Mouse (Mus musculus) spleen, adult 12 weeks (tissue): ENCODE measurements around the gene 2810004N23Rik.
"Not testable (repeated sequence)": the region's sequence is repeated elsewhere in the genome, so short reads cannot be mapped to it uniquely, and the experiment has no call there.

Experiments used
- DNase-seq: peaks from one replicate; pipeline ENCODE4 v3.0.0; 2022; ENCODE audit warnings: low spot score

2810004N23Rik gene

DNA sequence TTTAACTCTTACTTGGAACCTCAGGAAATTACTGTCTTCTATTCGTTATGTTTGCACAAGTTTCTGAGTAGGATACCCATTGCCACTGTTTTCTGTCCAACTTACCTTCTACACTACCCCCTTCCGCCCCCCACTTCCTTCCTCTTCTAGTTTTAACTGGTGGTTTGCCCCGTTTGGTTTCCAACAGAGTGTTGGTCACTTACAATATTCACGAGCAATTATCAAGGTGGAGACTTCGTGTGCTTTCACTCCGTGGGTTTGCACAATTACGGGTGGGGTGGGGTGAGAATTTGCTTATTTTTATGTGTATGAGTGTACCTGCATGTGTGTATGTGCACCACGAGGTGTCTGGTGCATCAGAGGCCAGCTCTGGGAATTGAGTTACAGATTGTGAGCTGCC is 809 bp upstream of the 2810004N23Rik start:
- DNase-seq = no peak

DNA sequence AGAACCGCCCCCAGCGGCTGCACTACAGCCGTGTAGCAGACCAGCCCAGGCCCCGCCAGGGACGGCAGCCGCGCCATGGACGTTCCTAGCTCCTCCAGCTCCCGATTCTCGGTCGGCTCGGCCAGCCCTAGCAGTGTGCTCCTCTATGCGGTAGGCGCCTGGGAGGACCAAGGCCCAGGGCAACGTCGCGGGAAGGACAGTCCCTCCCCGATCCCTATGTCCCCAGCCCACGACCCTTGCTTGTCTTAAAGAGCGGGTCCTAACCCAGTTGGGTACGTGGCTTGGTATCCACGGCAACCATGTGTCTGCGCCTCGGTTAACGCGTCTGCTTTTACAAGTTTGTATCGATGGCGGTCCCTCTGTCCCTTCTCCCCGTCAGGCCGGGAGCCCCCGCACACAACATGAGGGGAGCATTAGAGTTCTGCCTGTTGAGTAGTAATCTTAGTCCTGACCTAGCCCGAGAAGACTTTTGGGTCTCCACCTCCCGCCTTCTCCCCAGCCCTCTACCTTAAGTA is 300 bp upstream of the 2810004N23Rik start:
- DNase-seq = no peak

DNA sequence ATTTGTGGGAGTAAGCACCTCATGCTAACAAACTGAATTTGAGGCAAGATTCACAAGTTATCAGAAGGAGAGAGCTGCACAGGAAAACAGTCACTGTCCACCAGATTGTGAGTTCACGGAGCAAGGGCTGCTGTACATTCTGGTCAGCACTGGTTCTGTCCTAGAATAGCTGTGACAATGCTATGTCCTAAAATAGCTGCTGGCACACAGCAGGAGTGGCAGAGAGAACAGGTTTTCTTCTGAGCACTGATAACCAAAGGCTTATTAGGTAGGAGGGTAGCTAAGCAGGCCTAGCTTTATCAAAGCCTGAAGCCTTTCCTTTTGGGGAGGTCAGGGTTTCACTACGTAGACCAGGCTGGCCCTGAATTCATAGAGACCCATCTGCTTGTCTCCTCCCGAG is 2.7 kb downstream of the 2810004N23Rik start:
- DNase-seq = no peak

DNA sequence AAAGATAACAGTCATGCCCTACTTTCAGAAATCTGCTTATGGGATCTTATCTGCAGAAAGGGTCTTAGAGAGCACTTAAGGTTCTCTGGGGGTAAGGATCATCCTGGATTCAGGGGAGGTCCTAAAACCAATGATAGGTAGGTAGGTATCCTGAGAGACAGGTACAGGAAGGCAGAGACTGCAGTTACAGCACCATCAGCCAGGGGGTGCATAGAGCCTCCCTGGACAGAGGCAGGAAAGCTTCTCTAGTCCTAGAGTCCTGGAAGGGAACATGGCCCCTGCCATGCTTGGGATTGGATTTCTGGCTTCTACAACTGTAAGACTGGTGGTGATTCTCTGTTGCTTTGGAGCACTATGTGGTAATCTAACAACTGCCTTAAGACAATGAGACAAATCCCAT is 3.5 kb downstream of the 2810004N23Rik start:
- DNase-seq = no peak

DNA sequence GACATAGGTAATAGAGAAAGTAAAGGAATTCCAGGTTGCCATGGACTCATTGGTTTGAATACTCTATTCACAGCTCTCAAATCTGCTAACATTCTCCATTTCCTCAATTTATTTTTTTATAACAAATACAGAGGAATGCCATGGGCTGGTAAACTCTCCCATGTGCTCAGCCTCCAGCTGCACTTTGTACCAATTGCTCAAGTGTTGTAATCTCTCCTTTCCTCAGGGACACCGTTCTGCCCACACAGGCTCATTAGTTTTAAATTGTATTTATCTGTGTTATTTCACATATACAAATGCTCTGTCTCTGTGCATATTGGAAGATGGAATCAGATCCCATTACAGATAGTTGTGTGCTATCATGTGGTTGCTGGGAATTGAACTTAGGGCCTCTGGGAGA is 9.4 kb downstream of the 2810004N23Rik start:
- no peak for DNase-seq

DNA sequence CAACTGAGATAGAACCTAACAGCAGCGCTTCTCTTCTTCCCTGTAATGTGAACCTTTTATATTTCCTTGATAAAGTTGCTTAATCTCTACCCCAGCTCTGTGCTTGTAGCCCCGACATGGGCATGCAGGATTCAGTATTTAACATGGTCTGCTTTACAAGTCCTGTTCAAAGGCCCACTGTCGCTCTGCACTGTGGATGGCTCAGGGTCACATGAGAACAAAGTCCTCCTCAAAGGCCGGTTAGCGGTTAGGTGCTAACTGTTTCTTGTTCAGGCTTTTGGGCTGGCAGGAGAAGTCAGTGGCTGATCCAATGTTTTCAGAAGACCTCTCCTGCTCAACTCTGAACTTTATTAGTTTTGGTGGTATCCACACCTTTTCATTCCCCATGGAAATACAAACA is 17.3 kb downstream of the 2810004N23Rik start:
- DNase-seq = no peak

DNA sequence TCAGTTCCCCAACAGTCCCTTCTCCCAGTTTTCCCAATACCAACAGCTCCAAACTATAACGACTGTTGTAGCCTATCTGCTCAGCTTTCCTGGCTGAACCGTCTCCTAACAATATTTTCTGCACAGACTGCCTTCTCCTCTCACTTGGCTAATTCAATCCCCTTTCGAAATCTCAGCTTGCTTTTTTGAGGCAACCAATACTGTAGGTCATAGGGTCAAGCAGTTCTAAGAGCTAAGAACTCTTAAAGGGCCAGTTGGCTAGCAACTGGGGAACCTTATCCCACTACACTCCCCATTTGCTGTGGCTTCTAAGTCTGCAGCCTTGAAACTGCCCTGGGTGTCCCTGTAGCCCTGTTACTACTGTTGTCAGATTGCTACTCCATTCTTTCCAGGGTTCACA is 17.8 kb downstream of the 2810004N23Rik start:
- no peak for DNase-seq

DNA sequence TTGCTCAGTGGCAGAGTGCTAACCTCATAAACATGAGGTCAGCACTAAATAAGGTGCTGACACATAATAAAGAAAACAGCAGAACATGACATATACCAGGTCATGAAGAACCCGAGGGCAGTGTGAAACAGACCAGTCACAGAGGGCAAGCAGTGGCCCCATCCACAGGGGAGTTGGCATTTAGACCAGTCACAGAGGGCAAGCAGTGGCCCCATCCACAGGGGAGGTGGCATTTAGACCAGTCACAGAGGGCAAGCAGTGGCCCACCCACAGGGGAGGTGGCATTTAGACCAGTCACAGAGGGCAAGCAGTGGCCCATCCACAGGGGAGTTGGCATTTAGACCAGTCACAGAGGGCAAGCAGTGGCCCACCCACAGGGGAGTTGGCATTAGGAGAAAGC is 20.0 kb downstream of the 2810004N23Rik start:
- DNase-seq = not testable (repeated sequence)

DNA sequence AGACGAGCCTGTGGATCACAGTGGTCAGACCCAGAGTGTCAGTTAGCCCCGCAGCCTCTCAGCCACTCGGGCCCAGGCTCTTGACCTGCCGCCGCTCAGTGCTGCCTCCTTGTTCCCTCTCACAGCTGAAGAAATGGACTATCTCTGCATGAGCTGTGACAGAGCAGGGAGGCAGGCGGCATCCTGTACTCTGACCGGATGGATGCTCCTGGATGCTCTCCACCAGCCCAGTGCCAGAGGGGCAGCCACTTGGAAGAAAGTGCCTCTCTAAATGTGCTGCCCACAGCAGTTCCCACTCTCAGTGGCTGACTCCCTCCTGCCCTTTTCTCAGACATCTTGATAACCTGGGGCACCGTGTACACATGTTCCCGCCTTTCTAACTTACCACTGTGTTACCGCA is 21.1 kb downstream of the 2810004N23Rik start:
- DNase-seq = no peak

DNA sequence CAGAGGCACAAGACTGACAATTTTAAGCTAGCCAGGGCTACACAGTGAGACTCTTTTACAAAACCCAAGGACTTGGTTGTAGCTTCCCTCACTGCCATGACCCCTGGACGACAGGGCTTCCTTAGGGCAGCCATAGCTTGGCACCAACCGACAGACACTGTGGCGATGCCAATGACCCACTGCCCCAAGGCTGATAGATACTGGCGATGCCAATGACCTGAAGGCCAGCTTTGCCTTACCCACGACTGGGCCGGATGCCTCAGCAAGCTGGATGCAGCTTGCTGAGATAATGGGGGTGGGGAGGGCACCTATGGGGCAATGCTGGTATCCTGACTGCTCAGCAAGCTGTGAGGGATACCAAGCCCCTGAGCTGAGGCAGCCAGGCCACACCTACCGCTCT is 22.0 kb downstream of the 2810004N23Rik start:
- DNase-seq = no peak

DNA sequence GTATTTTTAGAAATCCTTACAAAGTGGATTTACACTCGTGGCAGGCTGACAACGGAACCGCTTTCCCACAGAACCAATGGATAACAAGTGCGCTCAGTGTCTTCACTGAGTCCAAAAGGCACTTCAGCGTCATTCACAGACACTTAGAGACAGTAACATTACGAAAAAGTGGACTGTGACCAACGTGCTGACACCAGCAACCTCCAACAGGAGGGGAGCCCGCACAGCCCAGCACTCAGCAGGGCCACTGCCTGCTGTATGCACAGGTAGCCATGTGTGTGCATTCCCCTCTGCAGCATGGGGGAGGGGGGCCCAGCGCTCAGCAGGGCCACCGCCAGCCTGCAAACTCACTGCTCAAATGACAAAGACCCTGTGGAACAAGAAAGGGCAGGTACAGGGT is 23.5 kb downstream of the 2810004N23Rik start:
- no peak for DNase-seq

DNA sequence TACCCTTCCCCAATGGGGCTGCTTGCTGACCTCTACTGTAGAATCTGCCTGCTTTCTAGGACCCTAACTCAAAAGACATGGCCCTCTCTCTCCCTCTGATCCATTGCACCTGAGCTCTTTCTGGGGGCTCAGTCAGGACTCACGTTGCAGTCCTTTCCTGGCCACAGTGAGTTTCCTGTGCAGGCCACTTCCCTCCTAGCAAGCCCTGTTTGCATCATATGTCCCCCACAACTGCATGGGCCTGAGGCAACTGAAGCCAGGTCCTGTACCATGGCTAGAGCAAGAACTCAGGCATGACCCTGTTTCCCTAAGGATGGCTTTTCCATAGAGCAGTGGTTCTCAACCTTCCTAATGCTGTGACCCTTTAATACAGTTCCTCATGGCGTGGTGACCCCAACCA is 25.0 kb downstream of the 2810004N23Rik start:
- no peak for DNase-seq

DNA sequence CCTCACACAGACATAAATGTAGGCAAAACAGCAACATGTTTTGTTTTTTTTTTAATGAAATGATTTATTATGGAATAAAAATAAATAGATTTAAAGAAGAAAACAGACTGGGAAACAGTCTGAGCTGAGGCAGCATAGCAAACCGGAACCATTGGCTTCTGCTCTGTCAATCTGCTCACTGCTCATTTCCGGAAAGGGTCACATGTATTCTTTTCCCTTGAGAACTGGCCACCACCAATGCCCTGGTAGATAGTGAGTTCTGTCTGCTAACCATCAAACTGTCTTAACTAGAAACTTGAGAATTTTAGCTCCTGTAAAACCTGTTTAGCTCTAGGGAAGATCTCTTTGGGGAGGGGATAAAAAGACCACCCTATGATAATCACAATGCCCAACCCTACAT is 26.0 kb downstream of the 2810004N23Rik start:
- no peak for DNase-seq

DNA sequence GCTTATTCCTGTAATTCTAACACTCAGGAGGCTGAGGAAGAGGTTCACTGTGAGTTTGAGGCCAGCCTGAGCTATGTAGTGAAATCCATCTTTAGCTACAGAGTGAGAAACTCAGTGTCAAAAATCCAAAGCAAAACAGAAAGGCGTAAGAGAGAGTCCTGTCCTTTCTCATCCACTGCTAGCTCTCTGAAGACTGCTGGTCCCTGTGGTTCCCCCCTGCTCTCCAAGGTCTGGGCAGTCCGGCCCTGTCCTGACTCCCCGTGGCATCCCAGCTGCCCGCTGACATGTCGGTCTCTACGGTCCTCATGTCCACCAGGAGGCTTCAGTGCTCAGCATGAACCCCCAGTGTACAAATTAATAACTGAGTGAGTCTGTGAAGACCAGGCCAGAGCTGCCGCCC is 26.6 kb downstream of the 2810004N23Rik start:
- no peak for DNase-seq

DNA sequence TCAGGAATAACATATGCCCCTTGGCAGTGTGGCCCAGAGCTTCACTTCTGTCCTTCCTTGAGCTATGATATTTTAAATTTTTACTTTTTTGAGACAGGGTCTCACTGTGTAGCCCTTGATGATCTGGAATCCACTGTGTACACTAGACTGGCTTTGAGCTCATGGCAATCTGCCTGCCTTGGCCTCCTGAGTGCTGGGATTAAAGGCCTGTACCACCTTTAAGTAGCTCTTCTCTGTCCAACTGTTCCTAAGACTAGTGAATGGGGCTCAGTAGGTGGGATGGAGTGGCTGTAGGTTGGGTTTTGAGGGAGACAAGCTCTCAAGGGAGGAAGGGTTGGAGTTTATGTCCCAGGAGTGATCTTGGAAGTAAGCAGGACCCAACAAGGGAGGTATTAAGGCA is 27.1 kb downstream of the 2810004N23Rik start:
- no peak for DNase-seq

DNA sequence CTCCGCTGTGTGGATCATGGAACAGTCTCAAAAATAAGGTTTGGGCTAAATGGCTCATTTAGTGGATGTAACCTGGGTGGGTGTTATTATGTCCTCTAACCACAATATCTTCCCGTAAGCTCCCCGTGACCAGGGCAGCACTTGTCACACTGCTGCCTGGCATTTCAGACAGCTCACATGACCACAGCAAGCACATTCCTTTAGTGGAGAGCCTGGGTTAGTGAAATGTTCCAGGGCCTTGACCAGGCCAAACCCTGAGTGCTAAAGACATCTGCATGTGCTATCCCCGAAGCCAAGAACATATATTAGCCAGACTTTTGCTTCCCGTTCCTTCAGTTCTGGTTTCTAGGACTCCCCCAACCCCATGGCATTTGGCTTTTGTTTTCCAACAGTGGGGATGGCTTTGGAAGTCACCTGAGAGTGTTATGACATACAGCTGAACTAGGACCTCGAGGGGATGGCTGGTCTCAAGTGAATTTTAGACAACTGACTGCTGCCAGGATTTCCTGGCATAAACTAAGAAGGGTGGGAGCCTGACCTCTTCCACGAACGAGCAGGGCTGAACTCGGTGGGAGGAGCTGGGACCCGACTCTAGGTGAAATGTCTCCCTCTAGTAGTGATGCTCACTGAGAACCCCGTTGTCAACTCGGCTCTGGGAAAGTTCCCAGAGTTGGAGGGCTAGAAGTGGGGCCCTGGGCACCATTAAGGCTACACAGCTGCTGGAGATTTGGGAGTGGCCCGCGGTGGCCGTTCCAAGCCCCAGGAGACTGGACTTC is 29.3 kb downstream of the 2810004N23Rik start:
- DNase-seq = no peak

DNA sequence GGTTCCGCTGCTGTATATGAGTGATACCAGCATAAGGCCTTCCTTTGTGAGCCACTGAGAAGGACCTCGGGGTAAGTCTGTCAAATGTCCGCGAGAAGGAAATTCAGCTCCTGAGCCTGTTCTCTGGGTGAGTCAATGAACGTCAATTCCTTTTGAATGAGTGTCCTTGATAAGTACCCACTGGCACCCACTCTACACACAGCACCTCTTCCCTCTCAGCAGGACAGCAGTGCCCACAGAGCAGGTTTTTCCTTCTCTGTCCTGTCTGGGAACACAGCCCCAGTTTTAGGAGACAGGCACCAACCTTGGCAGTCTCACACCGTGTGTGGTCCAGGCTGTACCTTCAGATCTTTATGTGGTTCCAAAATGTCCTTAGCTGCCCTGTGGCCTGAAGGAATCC is 31.0 kb downstream of the 2810004N23Rik start:
- DNase-seq = no peak

DNA sequence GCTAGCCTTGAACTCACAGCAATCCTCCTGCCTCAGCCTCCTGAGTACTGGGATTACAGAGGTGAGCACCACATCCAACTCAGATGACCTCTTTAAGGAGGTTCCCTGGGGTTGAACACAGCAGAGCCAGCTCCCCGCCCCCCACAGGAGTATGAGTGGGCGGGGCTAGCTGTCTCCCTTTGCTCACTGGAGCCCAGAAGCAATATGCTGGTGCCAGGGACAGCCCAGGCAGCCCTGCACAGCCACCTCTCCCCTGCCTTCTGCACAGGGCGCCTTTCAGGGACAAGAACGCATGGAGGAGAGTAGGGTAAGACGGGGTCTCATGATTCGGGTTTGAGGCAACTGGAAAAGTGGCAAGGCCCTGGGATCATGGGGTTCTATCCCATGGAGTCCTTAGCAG is 31.4 kb downstream of the 2810004N23Rik start:
- DNase-seq = no peak

DNA sequence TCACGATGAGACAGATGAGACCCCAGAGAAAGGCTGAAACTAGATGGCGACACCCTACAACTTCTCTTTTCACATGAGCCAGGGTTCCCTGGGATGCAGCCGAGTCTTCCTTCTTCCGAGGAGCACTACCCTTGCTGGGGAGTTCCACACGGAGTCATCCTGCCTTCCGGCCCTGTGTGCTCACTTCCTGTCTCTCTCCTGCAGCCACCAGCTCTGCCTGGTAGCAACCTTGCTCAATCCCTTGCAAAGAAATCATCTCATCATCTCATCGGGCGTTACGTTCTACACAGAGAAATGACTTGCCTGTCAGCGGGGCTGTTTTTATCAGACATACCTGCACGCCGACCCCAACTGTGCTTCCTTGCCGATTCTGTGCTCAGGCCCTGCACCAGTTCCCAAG is 32.9 kb downstream of the 2810004N23Rik start:
- DNase-seq = no peak

DNA sequence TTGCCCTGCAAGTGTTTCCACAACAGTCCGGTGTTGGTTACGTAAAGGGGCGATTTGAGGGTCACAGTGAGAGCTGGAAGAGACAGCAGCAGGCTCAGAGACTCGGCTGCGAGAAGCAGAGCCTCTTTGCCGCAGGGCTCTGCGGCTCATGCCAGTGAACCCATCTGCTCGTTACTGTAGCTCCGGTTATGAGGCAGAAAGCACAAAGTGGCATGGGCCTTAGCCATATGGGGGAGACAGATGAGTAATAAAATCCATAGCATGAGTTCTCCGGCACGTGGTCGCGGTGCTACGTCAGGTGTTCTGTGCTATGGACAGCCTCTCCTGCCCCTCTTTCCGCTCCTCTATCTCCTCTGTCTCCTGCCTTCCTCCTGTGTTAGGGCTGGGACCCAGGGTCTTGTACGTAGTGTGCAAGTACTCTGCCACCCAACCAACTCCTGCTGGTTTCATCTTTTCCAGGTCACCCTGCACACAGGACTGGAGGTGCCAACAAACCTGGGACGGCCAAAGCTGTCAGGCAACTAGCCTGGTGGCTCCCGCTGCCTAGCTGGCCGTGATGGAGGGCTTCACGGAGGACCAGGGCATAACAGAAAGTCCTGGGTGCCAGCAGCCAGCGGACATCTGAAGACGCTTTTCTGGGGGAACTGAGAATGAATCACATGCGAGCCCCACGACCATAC is 34.2 kb downstream of the 2810004N23Rik start:
- no peak for DNase-seq

DNA sequence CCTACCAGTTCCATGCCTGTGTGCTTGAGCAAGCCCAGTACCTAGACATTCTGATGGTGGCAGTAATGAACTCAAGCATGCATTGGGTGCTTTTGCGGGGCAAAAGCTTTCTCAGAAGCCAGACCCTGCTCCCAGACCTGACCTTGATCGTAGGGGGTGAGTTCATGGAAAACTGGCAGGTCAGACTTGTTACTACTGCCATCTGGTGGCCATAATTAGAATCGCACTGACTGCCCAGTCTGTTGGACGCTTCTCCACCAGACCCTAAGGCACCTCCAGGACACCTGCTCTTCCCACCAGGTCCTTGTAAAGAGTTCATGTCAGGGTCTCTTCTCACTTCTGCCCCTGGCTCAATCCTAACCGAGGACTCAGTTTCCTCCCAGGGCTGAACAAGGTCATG is 35.5 kb downstream of the 2810004N23Rik start:
- peak; percentile 33 for DNase-seq

DNA sequence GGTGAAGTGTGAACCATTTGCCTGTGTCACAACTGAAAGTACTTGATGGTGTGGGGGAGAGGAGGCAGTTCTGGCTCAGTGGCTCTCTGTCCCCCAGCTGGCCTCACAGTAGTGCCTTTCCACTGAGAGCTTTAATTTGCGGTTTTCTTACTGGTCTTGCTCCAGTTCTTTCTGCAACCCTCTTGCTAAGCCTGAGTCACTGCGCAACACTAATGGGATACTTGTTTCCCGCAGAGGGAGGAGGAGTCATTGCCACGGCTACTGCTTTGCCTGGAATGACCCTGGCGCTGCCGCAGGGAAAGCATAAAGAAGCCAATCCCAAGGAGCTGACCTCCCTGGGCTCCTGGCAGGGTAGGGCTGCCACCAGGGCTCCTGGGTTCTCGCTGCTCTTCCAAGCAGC is 36.3 kb downstream of the 2810004N23Rik start:
- DNase-seq = no peak

DNA sequence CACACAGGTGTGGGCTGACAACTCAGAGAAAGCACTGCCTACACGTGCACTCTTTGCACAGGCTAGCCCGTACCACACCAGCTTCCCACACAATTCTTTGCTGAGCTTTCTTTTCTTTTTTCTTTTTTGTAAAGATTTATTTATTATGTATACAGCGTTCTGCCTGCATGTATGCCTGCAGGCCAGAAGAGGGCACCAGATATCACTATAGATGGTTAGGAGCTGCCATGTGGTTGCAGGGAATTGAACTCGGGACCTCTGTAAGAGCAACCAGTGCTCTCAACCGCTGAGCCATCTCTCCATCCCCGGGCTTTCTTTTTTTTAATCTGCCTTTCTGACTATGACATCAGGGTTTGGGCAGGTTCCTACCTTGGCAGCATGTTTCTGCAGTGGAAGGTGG is 39.4 kb downstream of the 2810004N23Rik start:
- no peak for DNase-seq

DNA sequence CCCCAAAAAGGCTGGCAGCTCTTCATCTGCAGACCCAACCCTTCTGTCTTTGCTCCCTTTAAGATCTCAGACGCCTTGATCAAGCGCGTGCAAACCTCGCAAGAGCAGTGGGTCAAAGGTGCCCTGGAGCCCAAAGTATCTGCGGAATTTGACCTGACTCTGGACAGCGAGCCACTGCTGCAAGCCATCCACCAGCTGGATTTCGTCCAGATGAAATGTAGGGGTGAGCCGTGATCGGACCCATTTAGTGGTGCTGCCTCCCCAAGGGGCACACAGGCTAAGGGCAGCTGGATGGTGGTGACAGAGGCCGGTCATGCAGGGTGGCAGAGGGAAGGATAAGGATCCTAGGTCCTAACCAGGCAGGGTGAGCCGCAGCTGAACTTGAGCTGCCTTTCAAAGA is 42.8 kb downstream of the 2810004N23Rik start:
- no peak for DNase-seq
